Mouse (Mus musculus) forebrain, postnatal 0 days (tissue): Measurements from ENCODE around the gene Prpmp5. TPM values are rescaled to one million over a fixed set of nuclear protein-coding genes. Genes with fewer than 3 reads are reported as not detected.
"Not testable (repeated sequence)": the region's sequence is repeated elsewhere in the genome, so short reads cannot be mapped to it uniquely, and the experiment has no call there.

Source experiments
- ATAC-seq: fragments of 200-750 bp; cut with Nextera tagmentation; 2 replicates; pipeline ENCODE4 v1.8.0; 2017; ENCODE audit warnings: mild to moderate bottlenecking, moderate library complexity
- DNase-seq: peaks from one replicate; pipeline ENCODE4 v3.0.0-alpha.2; 2015
- H3K27ac ChIP-seq: fragments of 300-500 bp; sonication (generic); 2 replicates; pipeline ENCODE4 v1.5.1; 2014; ENCODE audit warnings: low read depth, mild to moderate bottlenecking, antibody characterized with exemption, low read length, moderate library complexity, mixed read lengths
- H3K27me3 ChIP-seq: fragments of 300-500 bp; sonication (generic); 2 replicates; pipeline ENCODE4 v1.6.1; 2014; ENCODE audit warnings: mild to moderate bottlenecking, low read length, mixed read lengths; ENCODE audit not compliant: insufficient read depth
- H3K36me3 ChIP-seq: fragments of 300-500 bp; sonication (generic); 2 replicates; pipeline ENCODE4 v1.6.1; 2014; ENCODE audit warnings: mild to moderate bottlenecking, moderate library complexity; ENCODE audit not compliant: insufficient read depth
- H3K4me1 ChIP-seq: fragments of 300-500 bp; sonication (generic); 2 replicates; pipeline ENCODE4 v1.6.1; 2014; ENCODE audit warnings: antibody characterized with exemption; ENCODE audit not compliant: insufficient read depth
- H3K4me2 ChIP-seq: fragments of 300-500 bp; sonication (generic); 2 replicates; pipeline ENCODE4 v1.6.1; 2014; ENCODE audit warnings: low read depth, mild to moderate bottlenecking, moderate library complexity
- H3K4me3 ChIP-seq: fragments of 300-500 bp; sonication (generic); 2 replicates; pipeline ENCODE4 v1.5.1; 2014; ENCODE audit warnings: low read depth, low read length, mixed read lengths
- H3K9ac ChIP-seq: fragments of 300-500 bp; sonication (generic); 2 replicates; pipeline ENCODE4 v1.6.1; 2014; ENCODE audit warnings: mild to moderate bottlenecking
- H3K9me3 ChIP-seq: fragments of 300-500 bp; sonication (generic); 2 replicates; pipeline ENCODE4 v1.6.1; 2016; ENCODE audit warnings: low read length
- WGBS: fragments of 180-500 bp; shearing (Covaris S2); extraction: QIAGEN DNeasy Blood & Tissue Kit; methylation state at CpG from one replicate; pipeline ENCODE4 v1.1.7; 2014; 5-methylcytosine and 5-hydroxymethylcytosine counted together
- polyA plus RNA-seq: library from polyadenylated mRNA; unstranded; fragments of >200 nt; fragmentation: Nextera tagmentation; extraction: Ambion mirVana; gene quantifications from 2 replicates; pipeline ENCODE4 v1.2.1, GENCODE M21; 2015
- total RNA-seq: library from RNA; depleted of rRNA; stranded (reverse); fragments of >200 nt; gene quantifications from 2 replicates; pipeline ENCODE4 v1.2.3, GENCODE M21; 2014; rRNA removed

Gene Prpmp5
- not detected in 2 replicates for total RNA-seq
- polyA plus RNA-seq, result not detected in 2 replicates

DNA sequence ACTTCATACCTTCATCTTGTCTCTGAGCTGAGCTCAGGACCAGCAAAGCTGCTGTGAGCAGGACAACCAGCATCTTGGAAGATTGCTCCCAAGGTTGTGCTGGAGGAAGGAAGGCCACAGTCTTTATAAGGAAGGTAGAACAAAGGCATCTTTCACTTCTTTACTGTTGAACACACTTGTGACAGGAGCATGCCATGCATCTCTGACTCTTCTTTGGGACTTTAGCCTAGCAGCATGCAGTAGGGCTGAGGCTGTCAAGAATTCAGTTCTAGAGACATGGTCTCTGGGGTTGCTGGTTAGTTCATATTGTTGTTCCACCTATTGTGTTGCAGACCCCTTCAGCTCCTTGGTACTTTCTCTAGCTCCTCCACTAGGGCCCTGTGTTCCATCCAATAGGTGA is at the start of gene Prpmp5:
Gene Prpmp5 (minus strand): TSS at position 101 of the 400 bp plus-strand sequence.
- not testable (repeated sequence) for H3K27me3 ChIP-seq, H3K9ac ChIP-seq, ATAC-seq, H3K4me1 ChIP-seq, H3K36me3 ChIP-seq, H3K4me2 ChIP-seq, H3K9me3 ChIP-seq, DNase-seq, H3K27ac ChIP-seq, H3K4me3 ChIP-seq

DNA sequence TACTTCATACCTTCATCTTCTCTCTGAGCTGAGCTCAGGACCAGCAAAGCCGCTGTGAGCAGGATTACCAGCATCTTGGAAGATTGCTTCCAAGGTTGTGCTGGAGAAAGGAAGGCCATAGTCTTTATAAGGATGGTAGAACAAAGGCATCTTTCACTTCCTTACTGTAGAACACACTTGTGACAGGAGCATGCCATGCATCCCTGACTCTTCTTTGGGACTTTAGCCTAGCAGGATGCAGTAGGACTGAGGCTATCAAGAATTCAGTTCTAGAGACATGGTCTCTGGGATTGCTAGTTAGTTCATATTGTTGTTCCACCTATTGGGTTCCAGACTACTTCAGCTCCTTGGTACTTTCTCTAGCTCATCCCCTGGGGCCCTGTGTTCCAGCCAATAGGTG is 49.5 kb upstream of the Prpmp5 start, which contains the start of gene Gm8882:
Gene Gm8882 (minus strand): TSS at position 101 of the 400 bp plus-strand sequence.
- H3K27me3 ChIP-seq, H3K4me2 ChIP-seq, H3K27ac ChIP-seq, DNase-seq, H3K4me3 ChIP-seq, H3K9me3 ChIP-seq, H3K36me3 ChIP-seq, H3K9ac ChIP-seq, H3K4me1 ChIP-seq, ATAC-seq: not testable (repeated sequence)
- 82% methylated on average over 1 of the region's 1 CpGs for WGBS

Other genes with a start within 250 kb of the Prpmp5 start
- not detected in 2 replicates for gene Prb1, start 104.2 kb downstream of the Prpmp5 start, total RNA-seq
- gene Prb1, start 104.2 kb downstream of the Prpmp5 start, polyA plus RNA-seq, result not detected in 2 replicates
- gene Gm8882, start 49.4 kb upstream of the Prpmp5 start, total RNA-seq, result not detected in 2 replicates
- gene Gm8882, start 49.4 kb upstream of the Prpmp5 start, polyA plus RNA-seq, result not detected in 2 replicates